Mouse (Mus musculus): ENCODE measurements around the gene Slc22a1. TPM values are rescaled to one million over a fixed set of nuclear protein-coding genes. Genes with fewer than 3 reads are reported as not detected.
A peak's percentile ranks its signal among the peaks of the same experiment; 100 is the strongest.

Gene Slc22a1
- polyA plus RNA-seq, 1 experiment from 2014 or later, result 0.25 TPM

GRCm38 (mm10) chr17:12710976-12711375 lies 35.3 kb upstream of the Slc22a1 start:
- Histone ChIP-seq H3K27ac (no peak overlapping the region), H3K4me2 (replicated peaks) (no peak overlapping the region), H3K9me3 (no peaks in the 10 kb centered on the region), H3K27me3 (no peaks in the 10 kb centered on the region), H3K4me1 (peaks cover 29% of the 10 kb centered on the region; the same call in 1 of the 2 replicates), H3K4me3 (no peak overlapping the region), H3K9ac (no peak overlapping the region), H3K36me3 (peaks cover 90% of the 10 kb centered on the region)
- 81% methylated on average over 2 of the region's 2 CpGs for WGBS
- ATAC-seq (ENCODE audit: low FRiP score, low read depth), result no peak

- Histone ChIP-seq H3K9ac (no peak overlapping the region; the same call in 1 of the 2 replicates), H3K4me3 (no peak overlapping the region), H3K4me2 (replicated peaks) (no peak overlapping the region), H3K9me3 (no peaks in the 10 kb centered on the region), H3K27me3 (no peaks in the 10 kb centered on the region), H3K36me3 (peaks cover 83% of the 10 kb centered on the region), H3K27ac (peak overlapping the region; percentile 22; the same call in 1 of the 2 replicates), H3K4me1 (peaks cover 34% of the 10 kb centered on the region; the same call in 1 of the 2 replicates)
- ATAC-seq (ENCODE audit: low FRiP score, low read depth), result no peak
- WGBS, result 66% methylated on average over 13 of the region's 13 CpGs
These were observed 34.6 kb upstream of the Slc22a1 start for GRCm38 (mm10) chr17:12710050-12710780.

- Histone ChIP-seq H3K4me3 (no peak overlapping the region), H3K9ac (no peak overlapping the region), H3K27ac (no peak overlapping the region), H3K9me3 (no peaks in the 10 kb centered on the region), H3K4me1 (peaks cover 29% of the 10 kb centered on the region; the same call in 1 of the 2 replicates), H3K27me3 (no peaks in the 10 kb centered on the region), H3K36me3 (peaks cover 82% of the 10 kb centered on the region), H3K4me2 (replicated peaks) (no peak overlapping the region)
- WGBS, result 92% methylated on average over 3 of the region's 3 CpGs
- ATAC-seq (ENCODE audit: low FRiP score, low read depth), result no peak
These were observed 32.8 kb upstream of the Slc22a1 start for GRCm38 (mm10) chr17:12708398-12708797.

GRCm38 (mm10) chr17:12706590-12707049 lies 31.0 kb upstream of the Slc22a1 start:
- Histone ChIP-seq H3K27ac (no peak overlapping the region), H3K4me1 (peaks cover 23% of the 10 kb centered on the region; the same call in 1 of the 2 replicates), H3K9me3 (no peaks in the 10 kb centered on the region), H3K36me3 (peaks cover 82% of the 10 kb centered on the region), H3K9ac (no peak overlapping the region), H3K27me3 (no peaks in the 10 kb centered on the region), H3K4me2 (replicated peaks) (no peak overlapping the region), H3K4me3 (no peak overlapping the region)
- no peak for ATAC-seq (ENCODE audit: low FRiP score, low read depth)
- 83% methylated on average over 10 of the region's 10 CpGs for WGBS

GRCm38 (mm10) chr17:12702901-12703300 lies 27.3 kb upstream of the Slc22a1 start:
- WGBS, result 94% methylated on average over 5 of the region's 5 CpGs

GRCm38 (mm10) chr17:12700373-12700772 lies 24.7 kb upstream of the Slc22a1 start:
- ATAC-seq (ENCODE audit: low FRiP score, low read depth), result no peak
- 96% methylated on average over 6 of the region's 6 CpGs for WGBS
- H3K9ac ChIP-seq, result no peak overlapping the region
- no peak overlapping the region for H3K27ac ChIP-seq
- no peaks in the 10 kb centered on the region for H3K27me3 ChIP-seq
- no peak overlapping the region for H3K4me3 ChIP-seq
- H3K9me3 ChIP-seq, result no peaks in the 10 kb centered on the region
- no peak overlapping the region for H3K4me2 ChIP-seq (replicated peaks)
- no peaks in the 10 kb centered on the region for H3K4me1 ChIP-seq
- H3K36me3 ChIP-seq, result peaks cover 95% of the 10 kb centered on the region

More at GRCm38 (mm10) chr17:12702901-12703300, 27.3 kb upstream of the Slc22a1 start:
- Histone ChIP-seq H3K4me2 (replicated peaks) (no peak overlapping the region), H3K27ac (no peak overlapping the region), H3K9me3 (no peaks in the 10 kb centered on the region), H3K27me3 (no peaks in the 10 kb centered on the region), H3K4me1 (peaks cover 10% of the 10 kb centered on the region; the same call in 1 of the 2 replicates), H3K36me3 (peaks cover 86% of the 10 kb centered on the region), H3K9ac (no peak overlapping the region), H3K4me3 (no peak overlapping the region)
- ATAC-seq (ENCODE audit: low FRiP score, low read depth), result no peak

GRCm38 (mm10) chr17:12691899-12692298 lies 16.3 kb upstream of the Slc22a1 start:
- no peaks in the 10 kb centered on the region for H3K27me3 ChIP-seq
- no peaks in the 10 kb centered on the region for H3K9me3 ChIP-seq
- ATAC-seq (ENCODE audit: low FRiP score, low read depth), result no peak
- no peak overlapping the region for H3K4me3 ChIP-seq
- H3K4me1 ChIP-seq, result peaks cover 9% of the 10 kb centered on the region
- WGBS, result 85% methylated on average over 7 of the region's 7 CpGs
- H3K27ac ChIP-seq, result no peak overlapping the region
- peaks cover 94% of the 10 kb centered on the region for H3K36me3 ChIP-seq
- H3K4me2 ChIP-seq (replicated peaks), result no peak overlapping the region
- H3K9ac ChIP-seq, result no peak overlapping the region

- Histone ChIP-seq H3K27ac (no peak overlapping the region), H3K4me3 (no peak overlapping the region), H3K36me3 (peaks cover 98% of the 10 kb centered on the region), H3K27me3 (no peaks in the 10 kb centered on the region), H3K9me3 (no peaks in the 10 kb centered on the region), H3K9ac (no peak overlapping the region), H3K4me1 (peaks cover 16% of the 10 kb centered on the region), H3K4me2 (replicated peaks) (no peak overlapping the region)
- WGBS, result 57% methylated on average over 3 of the region's 3 CpGs
- no peak for ATAC-seq (ENCODE audit: low FRiP score, low read depth)
These were observed 13.9 kb upstream of the Slc22a1 start for GRCm38 (mm10) chr17:12689537-12689936.

- no peaks in the 10 kb centered on the region for H3K9me3 ChIP-seq
- peaks cover 16% of the 10 kb centered on the region for H3K4me1 ChIP-seq
- no peak overlapping the region for H3K4me3 ChIP-seq
- 82% methylated on average over 20 of the region's 20 CpGs for WGBS
- H3K27me3 ChIP-seq, result no peaks in the 10 kb centered on the region
- no peak overlapping the region for H3K4me2 ChIP-seq (replicated peaks)
- H3K27ac ChIP-seq, result no peak overlapping the region
- peaks cover 98% of the 10 kb centered on the region for H3K36me3 ChIP-seq
- no peak for ATAC-seq (ENCODE audit: low FRiP score, low read depth)
- no peak overlapping the region for H3K9ac ChIP-seq
These were observed 12.9 kb upstream of the Slc22a1 start for GRCm38 (mm10) chr17:12688427-12689110.

- no peaks in the 10 kb centered on the region for H3K9me3 ChIP-seq
- no peak overlapping the region for H3K4me3 ChIP-seq
- 90% methylated on average over 7 of the region's 7 CpGs for WGBS
- H3K4me1 ChIP-seq, result peaks cover 16% of the 10 kb centered on the region
- H3K4me2 ChIP-seq (replicated peaks), result no peak overlapping the region
- peaks cover 89% of the 10 kb centered on the region for H3K36me3 ChIP-seq
- no peaks in the 10 kb centered on the region for H3K27me3 ChIP-seq
- no peak for ATAC-seq (ENCODE audit: low FRiP score, low read depth)
- no peak overlapping the region for H3K9ac ChIP-seq
- no peak overlapping the region for H3K27ac ChIP-seq
These were observed 9.4 kb upstream of the Slc22a1 start for GRCm38 (mm10) chr17:12684928-12685624.

- Histone ChIP-seq H3K9me3 (0 out of 2 replicates have a peak, but pooled peaks cover 4% of the 10 kb centered on the region), H3K27ac (no peak overlapping the region), H3K9ac (no peak overlapping the region), H3K27me3 (no peaks in the 10 kb centered on the region), H3K4me1 (peaks cover 16% of the 10 kb centered on the region), H3K4me2 (replicated peaks) (no peak overlapping the region), H3K36me3 (peaks cover 86% of the 10 kb centered on the region), H3K4me3 (no peak overlapping the region)
- 60% methylated on average over 4 of the region's 4 CpGs for WGBS
- no peak for ATAC-seq (ENCODE audit: low FRiP score, low read depth)
These were observed 8.8 kb upstream of the Slc22a1 start for GRCm38 (mm10) chr17:12684412-12684811.

GRCm38 (mm10) chr17:12683582-12683981 lies 8.0 kb upstream of the Slc22a1 start:
- 94% methylated on average over 13 of the region's 13 CpGs for WGBS
- Histone ChIP-seq H3K9me3 (0 out of 2 replicates have a peak, but pooled peaks cover 5% of the 10 kb centered on the region), H3K4me3 (no peak overlapping the region), H3K27ac (no peak overlapping the region), H3K36me3 (peaks cover 78% of the 10 kb centered on the region), H3K4me2 (replicated peaks) (no peak overlapping the region), H3K4me1 (peaks cover 8% of the 10 kb centered on the region; the same call in 1 of the 2 replicates), H3K27me3 (no peaks in the 10 kb centered on the region), H3K9ac (no peak overlapping the region)
- ATAC-seq (ENCODE audit: low FRiP score, low read depth), result no peak
